Mouse (Mus musculus): ENCODE results near the gene F2rl1. TPM values are rescaled to one million over a fixed set of nuclear protein-coding genes. Genes with fewer than 3 reads are reported as not detected.

F2rl1 gene
- polyA plus RNA-seq, 2 experiments: 4.0 to 6.8 TPM

DNA sequence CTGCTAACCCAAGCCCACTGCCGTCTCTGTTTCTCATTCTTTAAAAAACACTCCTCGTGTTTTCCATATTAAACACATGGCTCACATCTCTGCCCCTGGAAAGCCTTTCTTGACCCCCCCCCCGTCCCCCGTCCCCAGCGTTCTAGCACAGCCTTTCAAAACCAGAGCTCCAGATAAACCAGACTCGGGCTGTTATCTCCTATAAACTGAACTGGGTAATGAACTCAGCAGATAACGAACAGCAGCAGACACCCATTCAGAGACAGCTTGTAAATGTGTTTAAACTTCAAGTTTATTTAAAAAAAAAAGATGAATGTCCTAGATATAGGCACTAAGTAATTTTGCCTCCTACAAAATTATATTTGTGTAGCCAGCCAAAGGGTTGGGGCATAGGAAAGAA, 49.9 kb downstream of the F2rl1 start:
- no peak overlapping the region for H3K9ac ChIP-seq (ENCODE audit: low read depth, low read length, severe bottlenecking)
- no peak overlapping the region for H3K4me3 ChIP-seq (replicated peaks; ENCODE audit: low read length)
- DNase-seq (ENCODE audit: low spot score) (no peak), ATAC-seq (ENCODE audit: low FRiP score, low read depth) (no peak)
- H3K4me1 ChIP-seq (ENCODE audit: control insufficient read depth, insufficient read depth, low read length): no peaks in the 10 kb centered on the region
- no peaks in the 10 kb centered on the region for H3K36me3 ChIP-seq (ENCODE audit: control insufficient read depth, insufficient read depth, low read length)
- 34% methylated on average over 7 of the region's 7 CpGs for WGBS
- TF ChIP-seq POLR2A (IDR thresholded peaks at IDR 0.05; ENCODE audit: borderline replicate concordance, extremely low read depth, insufficient read depth, insufficient read length): no peak
- no peak overlapping the region for H3K27ac ChIP-seq (replicated peaks; ENCODE audit: low read depth, low read length)
- 0 out of 2 replicates have a peak, but pooled peaks cover 4% of the 10 kb centered on the region for H3K9me3 ChIP-seq (ENCODE audit: control insufficient read depth, low read length)
- H3K27me3 ChIP-seq (ENCODE audit: control insufficient read depth, insufficient read depth, low read length): no peaks in the 10 kb centered on the region
- H3K4me2 ChIP-seq (replicated peaks; ENCODE audit: low read depth, low read length, severe bottlenecking): no peak overlapping the region

DNA sequence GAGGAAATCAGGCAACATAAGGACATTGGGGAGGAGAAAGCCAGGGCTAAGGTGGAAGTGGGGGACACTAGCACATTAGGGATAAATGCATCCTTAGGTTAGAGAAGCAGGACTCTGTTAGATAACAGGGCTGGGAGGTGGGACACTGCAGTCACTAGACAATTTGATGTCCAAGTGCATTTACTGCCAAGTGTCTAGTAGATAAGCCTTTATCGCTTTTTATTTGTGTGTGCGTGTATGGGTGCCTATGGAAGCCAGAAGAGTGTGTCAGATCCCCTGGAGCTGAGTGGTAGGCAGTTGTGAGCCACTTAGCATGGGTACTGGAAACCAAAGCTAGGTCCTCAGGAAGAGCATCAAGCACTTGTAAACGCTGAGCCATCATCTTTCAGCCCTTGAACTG, 50.7 kb downstream of the F2rl1 start:
- ATAC-seq (ENCODE audit: low FRiP score, low read depth): no peak
- WGBS: 83% methylated on average over 3 of the region's 3 CpGs
- no peak overlapping the region for H3K4me3 ChIP-seq (replicated peaks; ENCODE audit: low read length)

DNA sequence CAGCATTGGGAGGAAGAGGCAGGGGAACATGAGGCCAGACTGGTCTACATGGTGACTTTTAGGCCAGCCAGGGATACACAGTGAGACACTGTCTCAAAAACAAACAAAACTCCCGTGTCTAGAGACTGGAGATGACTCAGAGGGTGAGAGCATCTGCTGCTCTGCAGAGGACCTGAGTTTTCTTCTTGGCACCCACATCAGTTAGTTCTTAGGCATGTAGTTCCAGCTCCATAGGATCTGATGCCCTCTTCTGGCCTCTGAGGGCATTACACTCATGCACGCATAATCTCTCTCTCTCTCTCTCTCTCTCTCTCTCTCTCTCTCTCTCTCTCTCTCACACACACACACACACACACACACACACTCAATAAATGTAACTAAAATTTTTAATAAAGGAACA, 54.1 kb downstream of the F2rl1 start:
- ATAC-seq (ENCODE audit: low FRiP score, low read depth) (no peak), DNase-seq (ENCODE audit: low spot score) (no peak)
- H3K4me3 ChIP-seq (replicated peaks; ENCODE audit: low read length): no peak overlapping the region
- no peak overlapping the region for H3K9ac ChIP-seq (ENCODE audit: low read depth, low read length, severe bottlenecking)
- no peaks in the 10 kb centered on the region for H3K36me3 ChIP-seq (ENCODE audit: control insufficient read depth, insufficient read depth, low read length)
- H3K27me3 ChIP-seq (ENCODE audit: control insufficient read depth, insufficient read depth, low read length): no peaks in the 10 kb centered on the region
- 73% methylated on average over 2 of the region's 2 CpGs for WGBS
- no peaks in the 10 kb centered on the region for H3K4me1 ChIP-seq (ENCODE audit: control insufficient read depth, insufficient read depth, low read length)
- no peak overlapping the region for H3K4me2 ChIP-seq (replicated peaks; ENCODE audit: low read depth, low read length, severe bottlenecking)
- TF ChIP-seq POLR2A (IDR thresholded peaks at IDR 0.05; ENCODE audit: borderline replicate concordance, extremely low read depth, insufficient read depth, insufficient read length): no peak
- H3K27ac ChIP-seq (replicated peaks; ENCODE audit: low read depth, low read length): no peak overlapping the region
- H3K9me3 ChIP-seq (ENCODE audit: control insufficient read depth, low read length): 0 out of 2 replicates have a peak, but pooled peaks cover 4% of the 10 kb centered on the region

More for the DNA sequence above, 50.7 kb downstream of the F2rl1 start:
- H3K4me2 ChIP-seq (replicated peaks; ENCODE audit: low read depth, low read length, severe bottlenecking): no peak overlapping the region
- no peaks in the 10 kb centered on the region for H3K27me3 ChIP-seq (ENCODE audit: control insufficient read depth, insufficient read depth, low read length)
- no peak for TF ChIP-seq POLR2A (IDR thresholded peaks at IDR 0.05; ENCODE audit: borderline replicate concordance, extremely low read depth, insufficient read depth, insufficient read length)
- no peak for DNase-seq (ENCODE audit: low spot score)
- H3K9me3 ChIP-seq (ENCODE audit: control insufficient read depth, low read length): 0 out of 2 replicates have a peak, but pooled peaks cover 4% of the 10 kb centered on the region
- H3K27ac ChIP-seq (replicated peaks; ENCODE audit: low read depth, low read length): no peak overlapping the region
- no peaks in the 10 kb centered on the region for H3K4me1 ChIP-seq (ENCODE audit: control insufficient read depth, insufficient read depth, low read length)
- H3K9ac ChIP-seq (ENCODE audit: low read depth, low read length, severe bottlenecking): no peak overlapping the region
- H3K36me3 ChIP-seq (ENCODE audit: control insufficient read depth, insufficient read depth, low read length): no peaks in the 10 kb centered on the region

Other genes starting within 250 kb of the F2rl1 start
- gene Zbed3, start 201.6 kb downstream of the F2rl1 start, polyA plus RNA-seq (2012; rRNA removed): 80.2 and 102 TPM in 2 replicates
- gene Zbed3, start 201.6 kb downstream of the F2rl1 start, polyA plus RNA-seq (2014; fragmentation: Nextera tagmentation; extraction: Ambion mirVana): 68.8 and 75.5 TPM in 2 replicates
- gene Aggf1, start 149.9 kb downstream of the F2rl1 start, polyA plus RNA-seq (2012; rRNA removed): 20.0 and 24.4 TPM in 2 replicates
- 32.9 and 37.1 TPM in 2 replicates for gene Aggf1, start 149.9 kb downstream of the F2rl1 start, polyA plus RNA-seq (2014; fragmentation: Nextera tagmentation; extraction: Ambion mirVana)
- 0.20 and 0.28 TPM in 2 replicates for gene Crhbp, start 80.3 kb downstream of the F2rl1 start, polyA plus RNA-seq (2012; rRNA removed)
- 0.15 and 0.32 TPM in 2 replicates for gene Crhbp, start 80.3 kb downstream of the F2rl1 start, polyA plus RNA-seq (2014; fragmentation: Nextera tagmentation; extraction: Ambion mirVana)
- not detected in 2 replicates for gene S100z, start 46.5 kb downstream of the F2rl1 start, polyA plus RNA-seq (2012; rRNA removed)
- gene S100z, start 46.5 kb downstream of the F2rl1 start, polyA plus RNA-seq (2014; fragmentation: Nextera tagmentation; extraction: Ambion mirVana): not detected in 2 replicates
- 38.5 and 48.0 TPM in 2 replicates for gene F2r, start 93.3 kb upstream of the F2rl1 start, polyA plus RNA-seq (2012; rRNA removed)
- gene F2r, start 93.3 kb upstream of the F2rl1 start, polyA plus RNA-seq (2014; fragmentation: Nextera tagmentation; extraction: Ambion mirVana): 77.2 and 84.0 TPM in 2 replicates
- gene F2rl2, start 171.6 kb upstream of the F2rl1 start, polyA plus RNA-seq (2012; rRNA removed): 0.16 and 0.46 TPM in 2 replicates
- 0.21 and 0.33 TPM in 2 replicates for gene F2rl2, start 171.6 kb upstream of the F2rl1 start, polyA plus RNA-seq (2014; fragmentation: Nextera tagmentation; extraction: Ambion mirVana)